Mouse (Mus musculus): ENCODE results near the gene Podn.

DNA sequence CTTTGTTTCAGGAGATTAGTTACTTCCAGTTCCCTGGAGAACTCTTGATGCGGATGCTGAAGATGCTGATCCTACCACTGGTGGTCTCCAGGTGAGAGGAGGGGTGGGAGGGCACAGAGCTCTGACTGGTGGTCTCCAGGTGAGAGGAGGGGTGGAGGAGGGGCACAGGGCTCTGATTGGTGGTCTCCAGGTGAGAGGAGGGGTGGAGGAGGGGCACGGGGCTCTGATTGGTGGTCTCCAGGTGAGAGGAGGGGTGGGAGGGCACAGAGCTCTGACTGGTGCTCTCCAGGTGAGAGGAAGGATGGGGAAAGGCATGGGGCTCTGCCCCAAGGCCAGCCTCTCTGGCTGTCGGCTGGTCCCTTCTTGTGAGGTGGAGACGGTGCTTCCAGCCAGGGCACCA is 118.7 kb downstream of the Podn start:
- TF ChIP-seq CTCF (IDR thresholded peaks at IDR 0.05; ENCODE audit: extremely low read depth, insufficient read length, insufficient replicate concordance, low read depth, low read length): no peak
- no peak for TF ChIP-seq POLR2A (IDR thresholded peaks at IDR 0.05; ENCODE audit: low read depth, low read length)
